Mouse (Mus musculus) midbrain, embryonic 13.5 days (tissue): ENCODE measurements at regions not wholly inside any gene's neighbourhood (a gene's known extent, or its start where the extent isn't known, plus 50 kb on each side); places are given as distances from the start of the nearest gene placed in this dataset.

Experiments
- ATAC-seq: fragments of 200-750 bp; cut with Nextera tagmentation; 2 replicates; pipeline ENCODE4 v1.8.0; 2017; ENCODE audit warnings: mild to moderate bottlenecking, moderate TSS enrichment, moderate library complexity
- H3K27ac ChIP-seq: fragments of 300-500 bp; sonication (generic); 2 replicates; pipeline ENCODE4 v1.5.1; 2015; ENCODE audit warnings: inconsistent platforms, mild to moderate bottlenecking, moderate library complexity
- H3K27me3 ChIP-seq: fragments of 300-500 bp; sonication (generic); 2 replicates; pipeline ENCODE4 v1.6.1; 2015; ENCODE audit warnings: mild to moderate bottlenecking, inconsistent platforms
- H3K36me3 ChIP-seq: fragments of 300-500 bp; sonication (generic); 2 replicates; pipeline ENCODE4 v1.6.1; 2015; ENCODE audit warnings: mild to moderate bottlenecking, inconsistent platforms
- H3K4me1 ChIP-seq: fragments of 300-500 bp; sonication (generic); replicated peaks from 2 replicates; pipeline ENCODE4 v1.6.1; 2015; ENCODE audit warnings: inconsistent platforms
- H3K4me2 ChIP-seq: fragments of 300-500 bp; sonication (generic); replicated peaks from 2 replicates; pipeline ENCODE4 v1.6.1; 2015; ENCODE audit warnings: moderate library complexity, mild to moderate bottlenecking, inconsistent platforms
- H3K4me3 ChIP-seq: fragments of 300-500 bp; sonication (generic); replicated peaks from 2 replicates; pipeline ENCODE4 v1.5.1; 2015; ENCODE audit warnings: mild to moderate bottlenecking, inconsistent platforms
- H3K9ac ChIP-seq: fragments of 300-500 bp; sonication (generic); replicated peaks from 2 replicates; pipeline ENCODE4 v1.6.1; 2015; ENCODE audit warnings: mild to moderate bottlenecking, inconsistent platforms
- H3K9me3 ChIP-seq: fragments of 300-500 bp; sonication (generic); 2 replicates; pipeline ENCODE4 v1.6.1; 2016; ENCODE audit warnings: mild to moderate bottlenecking, inconsistent platforms
- WGBS: fragments of 180-500 bp; shearing (Covaris S2); methylation state at CpG from one replicate; pipeline ENCODE4 v1.1.7; 2015; 5-methylcytosine and 5-hydroxymethylcytosine counted together

- Histone ChIP-seq H3K36me3 (no peaks in the 10 kb centered on the region), H3K27ac (no peak overlapping the region), H3K4me2 (no peak overlapping the region), H3K9ac (no peak overlapping the region), H3K4me3 (no peak overlapping the region), H3K9me3 (no peaks in the 10 kb centered on the region), H3K27me3 (no peaks in the 10 kb centered on the region), H3K4me1 (no peaks in the 10 kb centered on the region)
- ATAC-seq: no peak
These were observed 203.0 kb upstream of the Usp24 start for GRCm38 (mm10) chr4:106112981-106113380.

GRCm38 (mm10) chr4:106113747-106114146 is 202.3 kb upstream of the Usp24 start:
- Histone ChIP-seq H3K4me2 (no peak overlapping the region), H3K27ac (no peak overlapping the region), H3K9me3 (no peaks in the 10 kb centered on the region), H3K4me1 (no peaks in the 10 kb centered on the region), H3K9ac (no peak overlapping the region), H3K27me3 (no peaks in the 10 kb centered on the region), H3K4me3 (no peak overlapping the region), H3K36me3 (no peaks in the 10 kb centered on the region)
- no peak for ATAC-seq

- ATAC-seq: no peak
- Histone ChIP-seq H3K27me3 (no peaks in the 10 kb centered on the region), H3K27ac (no peak overlapping the region), H3K36me3 (no peaks in the 10 kb centered on the region), H3K9me3 (no peaks in the 10 kb centered on the region), H3K9ac (no peak overlapping the region), H3K4me1 (no peaks in the 10 kb centered on the region), H3K4me3 (no peak overlapping the region), H3K4me2 (no peak overlapping the region)
- 83% methylated on average over 7 of the region's 7 CpGs for WGBS
These were observed 199.4 kb upstream of the Usp24 start for GRCm38 (mm10) chr4:106116611-106117010.

DNA sequence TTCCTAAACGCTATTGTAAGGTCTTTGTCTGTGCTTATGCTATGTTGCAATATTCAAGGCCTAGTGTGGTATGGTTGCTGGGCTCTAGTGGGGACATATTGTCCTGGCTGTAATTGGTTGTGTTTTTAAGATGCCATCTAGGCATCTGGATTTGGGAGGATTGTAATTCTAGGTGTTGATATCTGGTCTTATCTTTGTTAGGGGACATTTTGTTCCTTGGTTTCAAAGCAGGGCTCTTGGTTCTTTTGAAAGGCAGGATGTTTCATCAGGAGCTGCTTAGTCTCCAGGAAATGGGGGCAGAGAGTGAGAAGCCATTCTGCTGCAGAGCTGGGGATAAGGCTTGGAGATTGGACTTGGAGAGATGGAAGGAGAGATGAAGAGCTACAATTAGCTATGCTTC is 194.7 kb upstream of the Usp24 start:
- no peak for ATAC-seq
- H3K27ac ChIP-seq: no peak overlapping the region
- H3K4me1 ChIP-seq: no peaks in the 10 kb centered on the region
- no peaks in the 10 kb centered on the region for H3K36me3 ChIP-seq
- no peak overlapping the region for H3K4me3 ChIP-seq
- no peaks in the 10 kb centered on the region for H3K27me3 ChIP-seq
- H3K9ac ChIP-seq: no peak overlapping the region
- H3K4me2 ChIP-seq: no peak overlapping the region
- 86% methylated on average over 1 of the region's 1 CpGs for WGBS
- H3K9me3 ChIP-seq: no peaks in the 10 kb centered on the region

DNA sequence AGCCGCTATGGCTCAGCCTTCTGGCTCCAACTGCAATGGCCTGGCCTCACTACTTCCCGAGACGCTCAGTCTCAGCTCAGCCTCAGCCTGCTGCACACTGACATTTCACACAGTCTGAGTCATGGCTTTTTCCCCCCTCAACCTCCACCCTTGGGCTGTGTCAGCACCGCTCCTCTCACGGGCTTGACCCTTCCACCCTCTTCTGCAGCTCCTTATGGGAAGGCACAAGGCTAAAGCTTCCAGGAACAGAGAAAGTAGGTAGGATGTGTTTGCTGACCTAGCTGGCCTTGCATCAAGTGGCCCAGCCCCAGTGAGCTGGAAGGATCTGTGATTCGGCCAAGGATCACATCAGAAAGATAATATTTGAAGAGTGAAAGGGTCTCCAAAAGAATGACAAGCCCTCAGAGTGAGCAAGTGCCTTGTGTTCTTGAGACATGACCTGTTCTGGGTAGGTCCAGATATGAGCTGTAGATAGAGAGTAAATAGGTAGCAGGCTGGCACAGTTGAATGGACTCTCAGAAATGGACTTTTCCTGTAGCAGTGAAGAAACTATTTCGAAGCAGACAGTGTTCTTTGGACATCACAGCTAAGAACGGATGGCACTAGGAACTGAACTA is 192.9 kb upstream of the Usp24 start:
- Histone ChIP-seq H3K4me2 (no peak overlapping the region), H3K4me1 (0 out of 2 replicates have a peak, but pooled peaks cover 5% of the 10 kb centered on the region), H3K27ac (no peak overlapping the region), H3K9me3 (no peaks in the 10 kb centered on the region), H3K27me3 (no peaks in the 10 kb centered on the region), H3K9ac (no peak overlapping the region), H3K36me3 (no peaks in the 10 kb centered on the region), H3K4me3 (no peak overlapping the region)
- 90% methylated on average over 8 of the region's 8 CpGs for WGBS
- ATAC-seq: no peak

DNA sequence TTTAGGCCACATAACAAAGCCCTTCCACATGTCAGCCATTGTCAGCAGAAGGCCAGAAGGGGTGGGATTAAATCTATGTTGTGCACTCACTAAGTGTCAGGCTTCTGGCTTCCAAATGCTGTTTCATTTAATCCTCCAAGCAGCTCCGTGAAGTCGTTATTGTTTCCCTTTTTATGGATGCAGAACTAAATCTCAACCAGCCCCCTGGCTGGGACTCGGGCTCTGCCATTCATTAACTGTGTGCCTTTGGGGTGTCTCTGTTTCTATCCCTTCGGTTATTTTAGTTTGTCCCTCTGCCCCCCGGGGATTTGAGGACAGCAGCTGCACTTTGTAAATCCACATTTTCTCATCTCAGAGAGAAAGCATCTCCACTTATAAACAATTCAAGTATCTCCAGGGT is 188.8 kb upstream of the Usp24 start:
- Histone ChIP-seq H3K4me2 (no peak overlapping the region), H3K9ac (no peak overlapping the region), H3K27ac (no peak overlapping the region), H3K4me1 (0 out of 2 replicates have a peak, but pooled peaks cover 5% of the 10 kb centered on the region), H3K36me3 (no peaks in the 10 kb centered on the region), H3K9me3 (no peaks in the 10 kb centered on the region), H3K4me3 (no peak overlapping the region), H3K27me3 (no peaks in the 10 kb centered on the region)
- 23% methylated on average over 5 of the region's 5 CpGs for WGBS
- 0 out of 2 replicates have a peak, but pooled peaks have one; percentile 11 for ATAC-seq

- Histone ChIP-seq H3K27ac (no peak overlapping the region), H3K9ac (no peak overlapping the region), H3K9me3 (no peaks in the 10 kb centered on the region), H3K4me3 (no peak overlapping the region), H3K27me3 (no peaks in the 10 kb centered on the region), H3K4me1 (0 out of 2 replicates have a peak, but pooled peaks cover 5% of the 10 kb centered on the region), H3K36me3 (no peaks in the 10 kb centered on the region), H3K4me2 (no peak overlapping the region)
- ATAC-seq: no peak
- 56% methylated on average over 7 of the region's 7 CpGs for WGBS
These were observed 188.4 kb upstream of the Usp24 start for GRCm38 (mm10) chr4:106127641-106128040.

- Histone ChIP-seq H3K9me3 (no peaks in the 10 kb centered on the region), H3K4me2 (no peak overlapping the region), H3K9ac (no peak overlapping the region), H3K27ac (no peak overlapping the region), H3K4me1 (0 out of 2 replicates have a peak, but pooled peaks cover 5% of the 10 kb centered on the region), H3K36me3 (no peaks in the 10 kb centered on the region), H3K27me3 (no peaks in the 10 kb centered on the region), H3K4me3 (no peak overlapping the region)
- ATAC-seq: no peak
- WGBS: 86% methylated on average over 7 of the region's 7 CpGs
These were observed 186.7 kb upstream of the Usp24 start for GRCm38 (mm10) chr4:106129327-106129726.

DNA sequence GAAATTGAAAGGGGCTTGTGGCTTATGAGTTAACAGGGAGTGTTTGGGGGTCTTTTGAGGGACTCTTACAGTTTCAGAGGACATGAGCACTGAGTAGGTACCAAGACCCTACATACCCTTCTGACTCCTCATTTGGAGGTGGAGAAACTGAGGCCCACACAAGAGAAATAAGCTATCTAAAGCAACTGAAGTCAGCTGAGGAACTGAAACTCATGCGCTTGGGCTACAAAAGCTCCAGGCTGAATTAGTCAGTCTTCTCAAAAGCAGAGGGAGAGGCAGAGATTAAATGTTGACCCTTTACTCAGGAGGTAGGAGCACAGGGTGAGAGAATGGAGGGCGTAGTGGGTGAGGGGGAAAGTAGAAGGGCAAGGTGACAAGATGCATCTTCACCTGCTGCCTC is 186.2 kb upstream of the Usp24 start:
- no peak overlapping the region for H3K4me2 ChIP-seq
- H3K27ac ChIP-seq: no peak overlapping the region
- 0 out of 2 replicates have a peak, but pooled peaks cover 5% of the 10 kb centered on the region for H3K4me1 ChIP-seq
- no peak for ATAC-seq
- no peaks in the 10 kb centered on the region for H3K36me3 ChIP-seq
- WGBS: 85% methylated on average over 2 of the region's 2 CpGs
- no peak overlapping the region for H3K9ac ChIP-seq
- no peaks in the 10 kb centered on the region for H3K27me3 ChIP-seq
- H3K4me3 ChIP-seq: no peak overlapping the region
- H3K9me3 ChIP-seq: no peaks in the 10 kb centered on the region

- Histone ChIP-seq H3K4me3 (no peak overlapping the region), H3K9me3 (no peaks in the 10 kb centered on the region), H3K4me1 (no peaks in the 10 kb centered on the region), H3K9ac (no peak overlapping the region), H3K36me3 (no peaks in the 10 kb centered on the region), H3K27ac (no peak overlapping the region), H3K27me3 (no peaks in the 10 kb centered on the region), H3K4me2 (no peak overlapping the region)
- no peak for ATAC-seq
- 64% methylated on average over 10 of the region's 10 CpGs for WGBS
These were observed 182.0 kb upstream of the Usp24 start for GRCm38 (mm10) chr4:106133746-106134730.

DNA sequence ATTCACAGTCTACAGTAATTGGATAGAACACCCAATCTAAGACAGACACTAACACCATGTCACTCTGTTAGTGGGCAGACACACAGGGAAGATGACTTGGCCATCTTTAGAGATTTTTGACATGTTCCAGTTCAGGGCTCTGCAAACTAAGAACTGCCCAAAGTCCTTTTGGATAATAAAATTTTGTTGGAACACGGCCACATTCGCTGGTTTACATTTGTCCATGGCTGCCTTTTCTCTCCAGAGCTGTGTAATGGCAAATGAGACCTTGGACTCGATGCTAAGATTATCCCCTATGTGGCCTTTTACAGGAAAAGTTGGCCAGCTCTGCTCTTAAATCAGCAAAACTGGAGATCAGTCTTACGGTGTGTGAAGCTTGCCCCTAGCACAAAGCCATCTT is 173.3 kb upstream of the Usp24 start:
- H3K27ac ChIP-seq: no peak overlapping the region
- no peak overlapping the region for H3K4me2 ChIP-seq
- no peak overlapping the region for H3K9ac ChIP-seq
- H3K4me1 ChIP-seq: no peaks in the 10 kb centered on the region
- H3K9me3 ChIP-seq: no peaks in the 10 kb centered on the region
- no peaks in the 10 kb centered on the region for H3K36me3 ChIP-seq
- no peak for ATAC-seq
- WGBS: 93% methylated on average over 4 of the region's 4 CpGs
- no peaks in the 10 kb centered on the region for H3K27me3 ChIP-seq
- no peak overlapping the region for H3K4me3 ChIP-seq

DNA sequence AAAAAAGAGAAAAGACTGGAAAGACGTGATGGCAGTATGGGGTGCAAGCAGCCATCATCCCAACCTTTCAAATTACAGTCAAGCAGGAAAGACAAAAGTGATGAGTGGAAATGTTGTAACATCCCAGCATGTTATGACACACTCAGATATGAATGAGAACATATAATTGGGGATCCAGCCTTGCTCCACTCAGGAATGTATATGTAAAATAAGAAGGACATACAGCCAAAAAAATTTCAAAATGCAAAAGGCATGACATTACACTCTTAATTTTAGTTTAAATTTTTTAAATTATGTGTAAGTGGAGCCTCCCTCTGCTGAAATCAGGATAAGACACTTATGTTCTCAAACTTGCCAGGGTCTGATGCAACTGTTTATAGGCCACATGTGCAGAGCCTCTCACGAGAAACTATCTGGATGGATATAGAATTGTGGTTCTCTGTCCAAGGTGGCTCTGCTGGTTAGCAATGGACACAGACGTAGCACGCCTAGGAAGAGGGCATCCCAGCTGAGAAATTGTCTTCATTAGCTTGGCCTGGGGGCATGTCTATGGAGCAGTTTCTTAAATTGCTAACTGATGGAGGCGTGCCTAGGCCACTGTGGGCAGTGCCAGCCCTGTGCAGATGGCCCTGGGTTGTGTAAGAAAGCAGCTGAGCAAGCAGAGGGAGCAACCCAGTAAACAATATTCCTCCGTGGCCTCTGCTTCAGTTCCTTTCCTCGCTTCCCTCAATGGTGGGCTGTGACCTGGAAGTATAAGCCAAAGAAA is 171.5 kb upstream of the Usp24 start:
- WGBS: 88% methylated on average over 7 of the region's 7 CpGs
- no peak overlapping the region for H3K4me2 ChIP-seq
- no peak overlapping the region for H3K4me3 ChIP-seq
- no peak overlapping the region for H3K27ac ChIP-seq
- H3K4me1 ChIP-seq: no peaks in the 10 kb centered on the region
- ATAC-seq: no peak
- H3K27me3 ChIP-seq: no peaks in the 10 kb centered on the region
- no peak overlapping the region for H3K9ac ChIP-seq
- no peaks in the 10 kb centered on the region for H3K36me3 ChIP-seq
- H3K9me3 ChIP-seq: no peaks in the 10 kb centered on the region
